Mouse (Mus musculus): ENCODE results near the gene Anapc15. TPM values are rescaled to one million over a fixed set of nuclear protein-coding genes. Genes with fewer than 3 reads are reported as not detected.

Anapc15 gene
- polyA plus RNA-seq, 1 experiment = 103 TPM

DNA sequence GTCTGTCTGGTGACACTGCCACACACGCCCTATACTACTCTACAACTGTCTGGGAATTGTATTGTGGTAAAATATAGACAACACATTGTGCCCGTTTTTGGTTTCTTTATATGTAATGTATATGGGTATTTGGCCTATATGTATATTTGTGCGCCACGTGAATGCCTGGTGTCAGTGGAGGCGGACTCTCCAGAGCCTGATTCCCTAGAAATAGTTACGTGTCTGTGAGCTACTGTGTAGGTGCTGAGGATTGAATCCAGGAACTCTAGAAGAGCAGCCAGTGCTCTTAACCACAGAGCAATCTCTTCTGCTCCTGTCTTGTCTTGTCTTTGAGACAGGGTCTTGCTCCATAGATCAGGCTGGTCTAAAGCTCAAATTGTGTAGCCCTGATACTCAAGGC, 22.8 kb downstream of the Anapc15 start:
- Histone ChIP-seq H3K4me1 (replicated peaks; ENCODE audit: control insufficient read depth, insufficient read depth, low read length) (no peaks in the 10 kb centered on the region), H3K27ac (ENCODE audit: control insufficient read depth, insufficient read depth, low read length) (no peak overlapping the region), H3K36me3 (ENCODE audit: control insufficient read depth, insufficient read depth, low read length) (no peaks in the 10 kb centered on the region), H3K27me3 (ENCODE audit: control insufficient read depth, insufficient read depth, low read length) (no peaks in the 10 kb centered on the region), H3K4me3 (ENCODE audit: control insufficient read depth, insufficient read depth, low read length) (no peak overlapping the region)
- WGBS = 96% methylated on average over 6 of the region's 6 CpGs
- DNase-seq = no peak
- TF ChIP-seq POLR2A (IDR thresholded peaks at IDR 0.05; ENCODE audit: control insufficient read depth, extremely low read depth, insufficient read depth, low read length, poor library complexity) = no peak
- TF ChIP-seq CTCF (IDR thresholded peaks at IDR 0.05; ENCODE audit: borderline replicate concordance, control insufficient read depth, extremely low read depth, insufficient read depth, low read length, poor library complexity) = no peak

DNA sequence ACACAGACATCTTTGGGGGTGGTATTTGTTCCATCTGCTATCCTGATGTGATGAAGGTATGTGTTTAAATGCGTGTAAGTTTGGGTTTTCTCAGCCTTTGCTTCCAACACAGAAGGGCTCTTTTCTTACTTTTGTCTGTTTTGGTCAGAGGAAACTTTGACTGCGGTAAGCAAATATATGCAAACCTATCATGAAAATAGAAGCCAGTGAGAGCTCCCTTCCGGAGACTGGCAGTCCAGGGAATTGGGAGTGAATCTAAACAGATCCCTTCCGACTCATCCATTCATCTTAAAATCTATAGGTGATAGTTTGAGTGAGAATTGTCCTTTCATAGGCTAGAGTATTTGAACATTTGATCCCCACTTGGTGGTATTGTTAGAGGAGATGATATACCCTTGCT, 24.9 kb downstream of the Anapc15 start:
- no peak overlapping the region for H3K4me3 ChIP-seq (ENCODE audit: control insufficient read depth, insufficient read depth, low read length)
- no peaks in the 10 kb centered on the region for H3K27me3 ChIP-seq (ENCODE audit: control insufficient read depth, insufficient read depth, low read length)
- no peaks in the 10 kb centered on the region for H3K4me1 ChIP-seq (replicated peaks; ENCODE audit: control insufficient read depth, insufficient read depth, low read length)
- 86% methylated on average over 4 of the region's 4 CpGs for WGBS
- DNase-seq = no peak
- no peak for TF ChIP-seq POLR2A (IDR thresholded peaks at IDR 0.05; ENCODE audit: control insufficient read depth, extremely low read depth, insufficient read depth, low read length, poor library complexity)
- no peak for TF ChIP-seq CTCF (IDR thresholded peaks at IDR 0.05; ENCODE audit: borderline replicate concordance, control insufficient read depth, extremely low read depth, insufficient read depth, low read length, poor library complexity)
- no peaks in the 10 kb centered on the region for H3K36me3 ChIP-seq (ENCODE audit: control insufficient read depth, insufficient read depth, low read length)
- H3K27ac ChIP-seq (ENCODE audit: control insufficient read depth, insufficient read depth, low read length) = no peak overlapping the region

DNA sequence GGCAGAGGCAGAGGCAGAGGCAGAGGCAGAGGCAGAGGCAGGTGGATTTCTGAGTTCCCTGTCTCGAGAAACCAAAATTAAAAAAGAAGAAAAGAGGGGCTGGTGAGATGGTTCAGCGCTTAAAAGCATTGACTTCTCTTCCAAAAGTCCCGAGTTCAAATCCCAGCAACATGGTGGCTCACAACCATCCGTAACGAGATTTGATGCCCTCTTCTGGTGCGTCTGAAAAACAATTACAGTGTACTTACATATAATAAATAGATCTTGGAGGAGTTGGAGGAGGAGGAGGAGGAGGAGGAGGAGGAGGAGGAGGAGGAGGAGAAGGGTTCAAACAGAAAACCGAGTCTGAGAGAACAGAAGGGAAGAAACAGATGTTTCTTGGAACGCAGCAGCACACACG, 32.2 kb downstream of the Anapc15 start:
- H3K4me1 ChIP-seq (replicated peaks; ENCODE audit: control insufficient read depth, insufficient read depth, low read length) = peaks cover 7% of the 10 kb centered on the region
- H3K27me3 ChIP-seq (ENCODE audit: control insufficient read depth, insufficient read depth, low read length) = no peaks in the 10 kb centered on the region
- no peak for TF ChIP-seq CTCF (IDR thresholded peaks at IDR 0.05; ENCODE audit: borderline replicate concordance, control insufficient read depth, extremely low read depth, insufficient read depth, low read length, poor library complexity)
- no peak for TF ChIP-seq POLR2A (IDR thresholded peaks at IDR 0.05; ENCODE audit: control insufficient read depth, extremely low read depth, insufficient read depth, low read length, poor library complexity)
- no peak overlapping the region for H3K27ac ChIP-seq (ENCODE audit: control insufficient read depth, insufficient read depth, low read length)
- WGBS = 33% methylated on average over 9 of the region's 9 CpGs
- peak overlapping the region; percentile 58 for H3K4me3 ChIP-seq (ENCODE audit: control insufficient read depth, insufficient read depth, low read length)
- DNase-seq = no peak
- no peaks in the 10 kb centered on the region for H3K36me3 ChIP-seq (ENCODE audit: control insufficient read depth, insufficient read depth, low read length)

DNA sequence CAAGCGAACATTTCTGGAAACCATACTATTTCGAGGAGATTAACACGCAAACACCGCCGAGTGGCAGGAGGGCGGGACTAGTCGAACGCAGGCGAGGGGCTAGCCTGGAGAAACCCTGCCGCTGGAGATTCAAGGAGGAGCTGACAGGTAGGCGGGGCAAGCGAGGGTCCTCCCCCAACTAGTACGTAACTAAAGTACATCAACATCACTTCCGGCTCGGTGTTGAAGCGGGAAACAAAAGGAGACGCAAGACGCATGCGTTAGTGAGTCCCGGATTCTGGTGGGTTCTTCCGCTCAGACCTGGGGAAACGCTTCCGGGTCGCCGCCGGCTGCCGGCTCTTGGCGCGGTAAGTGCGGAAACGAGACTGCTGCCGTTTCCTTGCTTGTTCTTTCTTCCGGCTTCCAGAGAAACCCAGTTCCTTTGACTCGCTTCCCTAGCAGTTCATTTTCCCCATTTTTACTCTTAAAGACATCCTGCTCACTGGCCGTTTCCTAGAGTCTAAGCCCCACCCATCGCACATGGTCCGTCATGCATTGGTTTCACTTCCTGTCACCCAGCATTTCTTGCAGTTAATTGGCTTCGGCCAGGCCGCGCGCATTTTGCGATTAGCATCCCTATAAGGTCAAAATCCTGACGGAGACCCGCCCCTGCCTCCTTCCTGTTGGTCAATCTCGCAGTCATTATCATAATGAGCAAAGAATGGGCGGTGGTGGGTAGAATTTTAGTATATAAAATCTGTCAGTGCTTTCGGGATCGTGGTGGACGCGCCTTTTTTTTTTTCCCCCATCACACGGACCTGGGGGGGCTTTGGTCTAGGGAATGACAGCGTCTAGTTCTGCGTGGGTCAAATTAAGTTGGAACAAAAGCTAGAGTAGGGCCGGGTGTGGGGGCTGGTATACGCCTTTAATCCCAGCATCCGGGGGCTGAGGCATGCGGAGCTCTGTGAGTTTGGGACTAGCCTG, 32.9 kb downstream of the Anapc15 start:
- H3K4me1 ChIP-seq (replicated peaks; ENCODE audit: control insufficient read depth, insufficient read depth, low read length) = peaks cover 7% of the 10 kb centered on the region
- peak; percentile 44; the same call in 1 of the 2 replicates for TF ChIP-seq POLR2A (IDR thresholded peaks at IDR 0.05; ENCODE audit: control insufficient read depth, extremely low read depth, insufficient read depth, low read length, poor library complexity)
- 0 out of 2 replicates have a peak, but pooled peaks have one; percentile 28 for TF ChIP-seq CTCF (IDR thresholded peaks at IDR 0.05; ENCODE audit: borderline replicate concordance, control insufficient read depth, extremely low read depth, insufficient read depth, low read length, poor library complexity)
- peak overlapping the region; percentile 74 for H3K27ac ChIP-seq (ENCODE audit: control insufficient read depth, insufficient read depth, low read length)
- H3K27me3 ChIP-seq (ENCODE audit: control insufficient read depth, insufficient read depth, low read length) = no peaks in the 10 kb centered on the region
- H3K4me3 ChIP-seq (ENCODE audit: control insufficient read depth, insufficient read depth, low read length) = peak overlapping the region; percentile 58
- peak; percentile 97 for DNase-seq
- under 1% methylated on average over 57 of the region's 57 CpGs for WGBS
- H3K36me3 ChIP-seq (ENCODE audit: control insufficient read depth, insufficient read depth, low read length) = no peaks in the 10 kb centered on the region

DNA sequence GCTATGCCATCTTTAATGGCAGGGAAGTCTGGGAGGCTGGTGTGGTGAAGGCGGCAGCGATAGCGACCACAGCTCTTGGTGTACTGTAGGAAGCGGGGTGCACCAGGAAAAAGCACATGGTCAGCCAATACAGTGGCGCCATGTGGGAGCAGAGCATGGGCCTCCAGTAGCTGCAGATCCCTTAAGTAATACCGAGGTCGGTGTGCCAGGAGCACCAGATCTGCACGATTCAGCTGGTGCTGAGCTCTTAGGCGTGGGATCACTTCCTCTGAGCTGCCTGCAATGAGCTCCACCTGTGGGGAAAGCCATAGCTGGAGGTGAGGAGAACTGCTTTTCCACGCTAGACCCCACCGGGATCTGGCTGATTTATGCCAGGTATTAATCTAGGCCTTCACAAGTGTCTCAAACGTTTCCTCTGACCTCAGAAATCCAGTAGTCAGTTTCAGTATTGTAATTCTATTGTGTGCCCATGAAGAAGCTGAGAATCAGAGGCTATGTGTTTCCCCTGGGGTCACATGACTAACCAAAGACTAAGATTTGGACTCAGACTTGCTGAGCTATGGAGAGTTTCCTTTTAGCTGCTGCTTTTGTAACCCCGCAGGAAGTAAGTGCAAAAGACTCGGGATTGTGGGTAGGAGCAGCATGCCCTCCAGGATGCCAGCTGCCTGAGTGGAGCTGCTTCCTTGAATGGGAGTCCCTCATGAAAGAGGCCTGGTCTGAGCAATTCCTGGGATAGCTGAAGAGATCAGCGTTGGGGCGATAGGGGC, 37.0 kb downstream of the Anapc15 start:
- no peaks in the 10 kb centered on the region for H3K36me3 ChIP-seq (ENCODE audit: control insufficient read depth, insufficient read depth, low read length)
- no peak overlapping the region for H3K4me3 ChIP-seq (ENCODE audit: control insufficient read depth, insufficient read depth, low read length)
- 92% methylated on average over 16 of the region's 16 CpGs for WGBS
- TF ChIP-seq POLR2A (IDR thresholded peaks at IDR 0.05; ENCODE audit: control insufficient read depth, extremely low read depth, insufficient read depth, low read length, poor library complexity) = no peak
- H3K4me1 ChIP-seq (replicated peaks; ENCODE audit: control insufficient read depth, insufficient read depth, low read length) = peaks cover 6% of the 10 kb centered on the region
- H3K27me3 ChIP-seq (ENCODE audit: control insufficient read depth, insufficient read depth, low read length) = no peaks in the 10 kb centered on the region
- H3K27ac ChIP-seq (ENCODE audit: control insufficient read depth, insufficient read depth, low read length) = no peak overlapping the region
- no peak for DNase-seq

DNA sequence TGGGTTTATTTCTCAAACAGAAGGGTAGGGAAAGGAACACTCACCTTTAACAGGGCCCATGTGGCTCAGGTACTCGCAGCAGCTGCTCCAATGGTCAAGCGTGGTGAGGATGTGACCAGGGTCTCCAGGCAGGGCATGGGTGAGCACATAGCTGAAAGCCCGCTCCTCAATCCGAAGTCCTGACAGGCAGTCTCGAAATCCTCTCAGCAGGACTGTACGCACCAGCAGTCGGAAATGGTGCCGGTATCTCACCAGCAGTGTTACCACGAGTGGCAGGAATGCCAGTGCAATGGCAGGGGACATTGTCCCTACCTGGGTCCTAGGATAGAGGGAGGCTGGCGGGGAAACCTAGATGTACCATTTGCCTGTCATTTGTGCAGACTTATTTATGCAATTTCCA, 38.5 kb downstream of the Anapc15 start:
- 98% methylated on average over 10 of the region's 10 CpGs for WGBS
- TF ChIP-seq CTCF (IDR thresholded peaks at IDR 0.05; ENCODE audit: borderline replicate concordance, control insufficient read depth, extremely low read depth, insufficient read depth, low read length, poor library complexity) (no peak), POLR2A (IDR thresholded peaks at IDR 0.05; ENCODE audit: control insufficient read depth, extremely low read depth, insufficient read depth, low read length, poor library complexity) (no peak)
- Histone ChIP-seq H3K27ac (ENCODE audit: control insufficient read depth, insufficient read depth, low read length) (no peak overlapping the region), H3K4me1 (replicated peaks; ENCODE audit: control insufficient read depth, insufficient read depth, low read length) (peaks cover 8% of the 10 kb centered on the region), H3K27me3 (ENCODE audit: control insufficient read depth, insufficient read depth, low read length) (no peaks in the 10 kb centered on the region), H3K4me3 (ENCODE audit: control insufficient read depth, insufficient read depth, low read length) (no peak overlapping the region), H3K36me3 (ENCODE audit: control insufficient read depth, insufficient read depth, low read length) (no peaks in the 10 kb centered on the region)
- no peak for DNase-seq

Measured in thymus, adult 2 months (tissue).